Mouse (Mus musculus) brain, adult 2 months (tissue): ENCODE measurements around the gene Ppie.
"Not testable (repeated sequence)": the region's sequence is repeated elsewhere in the genome, so short reads cannot be mapped to it uniquely, and the experiment has no call there.

Experiments used
- DNase-seq: peaks from one replicate; pipeline ENCODE4 v3.0.0; 2011; ENCODE audit warnings: low read depth, low spot score

Gene Ppie

DNA sequence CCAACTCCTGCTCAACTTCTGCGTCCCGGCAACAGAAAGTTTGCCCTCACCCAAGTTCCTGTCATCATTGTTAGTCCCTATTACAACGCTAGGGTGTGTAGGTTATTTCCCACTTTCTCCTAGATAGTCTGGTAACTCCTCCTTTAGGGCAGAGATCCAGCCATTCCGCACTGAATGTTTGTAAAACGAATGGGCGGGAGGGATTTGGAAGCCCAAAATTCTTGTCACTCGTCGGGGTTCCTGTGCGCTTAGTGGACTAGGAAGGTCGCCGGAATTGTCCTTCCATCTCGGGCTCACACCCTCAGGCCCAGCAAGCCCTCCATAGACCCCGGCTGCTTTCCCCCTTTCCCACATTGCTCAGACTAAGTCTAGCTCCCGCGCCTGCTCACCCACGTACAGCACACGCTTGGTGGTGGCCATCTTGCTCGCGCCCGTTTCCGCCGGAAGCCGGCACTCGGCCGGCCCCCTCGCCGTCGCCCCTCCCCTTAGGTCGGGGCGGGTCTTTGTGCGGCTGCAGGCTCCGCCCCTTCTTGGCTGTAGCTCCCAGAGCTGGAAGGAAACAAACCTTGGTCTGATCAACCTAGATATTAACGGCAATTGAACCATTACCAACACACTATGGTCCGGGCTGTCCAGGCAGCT lies at the start of gene Ppie:
Ppie (minus strand) TSS at position 439 of the 642 bp plus-strand sequence.
- peak; percentile 94 for DNase-seq

DNA sequence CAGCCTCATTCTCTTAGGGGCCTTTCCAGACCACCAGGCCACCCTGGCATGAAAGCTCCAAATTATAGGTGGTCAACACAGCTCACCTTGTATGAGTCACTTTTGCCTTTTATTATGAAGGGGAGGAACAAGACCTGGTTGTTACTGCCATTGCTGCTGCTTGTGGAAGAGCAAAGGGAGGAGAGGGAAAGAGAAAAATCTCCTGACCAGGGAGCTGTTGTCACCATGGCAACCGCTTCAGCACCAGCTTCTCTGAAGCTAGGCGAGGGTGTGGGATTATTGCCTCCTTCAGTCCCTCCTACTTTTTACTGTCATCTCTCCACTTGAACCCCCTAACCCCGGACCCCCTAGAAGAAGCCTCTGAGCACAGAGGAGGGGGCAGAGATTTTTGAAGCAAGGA lies 45.1 kb upstream of the Ppie start:
- DNase-seq = peak; percentile 88

DNA sequence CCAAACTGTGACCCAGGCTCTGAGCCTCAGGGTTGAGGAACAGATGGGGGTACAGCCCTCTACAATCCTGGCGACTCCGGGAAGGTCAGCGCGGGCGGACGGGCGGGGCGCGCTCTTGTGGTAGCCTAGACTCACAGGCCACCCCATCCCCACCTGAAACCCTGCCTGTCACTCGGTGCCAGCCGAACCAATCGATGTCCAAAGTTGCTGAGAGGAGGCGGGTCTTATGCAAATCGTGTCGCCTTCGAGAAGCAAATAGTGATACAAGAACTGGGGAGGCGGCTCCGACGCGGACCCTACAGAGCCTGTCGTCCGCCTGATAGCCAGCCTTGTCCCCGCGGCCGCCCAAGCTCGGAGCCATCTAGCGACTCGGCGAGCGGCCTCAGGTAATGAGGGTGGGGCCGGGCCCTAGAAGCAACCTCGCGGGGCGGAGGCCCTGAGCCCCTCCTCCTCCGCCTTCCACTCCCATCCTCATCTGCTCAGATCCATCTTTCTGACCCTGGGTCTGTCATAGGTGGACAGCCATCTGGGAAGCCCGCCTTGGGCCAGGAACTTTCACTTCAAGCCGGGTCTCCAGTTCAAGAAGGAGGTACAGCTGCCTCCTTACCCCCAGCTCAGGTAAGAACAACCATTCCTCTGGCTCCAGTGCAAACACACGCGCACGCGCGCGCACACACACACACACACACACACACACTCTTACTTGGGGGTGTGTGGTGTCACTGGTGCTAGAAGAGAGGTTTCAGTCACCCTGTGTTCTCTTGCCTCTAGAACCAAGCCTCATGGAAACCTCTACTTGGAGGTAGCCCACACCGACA lies 43.7 kb upstream of the Ppie start:
- peak; percentile 98 for DNase-seq

DNA sequence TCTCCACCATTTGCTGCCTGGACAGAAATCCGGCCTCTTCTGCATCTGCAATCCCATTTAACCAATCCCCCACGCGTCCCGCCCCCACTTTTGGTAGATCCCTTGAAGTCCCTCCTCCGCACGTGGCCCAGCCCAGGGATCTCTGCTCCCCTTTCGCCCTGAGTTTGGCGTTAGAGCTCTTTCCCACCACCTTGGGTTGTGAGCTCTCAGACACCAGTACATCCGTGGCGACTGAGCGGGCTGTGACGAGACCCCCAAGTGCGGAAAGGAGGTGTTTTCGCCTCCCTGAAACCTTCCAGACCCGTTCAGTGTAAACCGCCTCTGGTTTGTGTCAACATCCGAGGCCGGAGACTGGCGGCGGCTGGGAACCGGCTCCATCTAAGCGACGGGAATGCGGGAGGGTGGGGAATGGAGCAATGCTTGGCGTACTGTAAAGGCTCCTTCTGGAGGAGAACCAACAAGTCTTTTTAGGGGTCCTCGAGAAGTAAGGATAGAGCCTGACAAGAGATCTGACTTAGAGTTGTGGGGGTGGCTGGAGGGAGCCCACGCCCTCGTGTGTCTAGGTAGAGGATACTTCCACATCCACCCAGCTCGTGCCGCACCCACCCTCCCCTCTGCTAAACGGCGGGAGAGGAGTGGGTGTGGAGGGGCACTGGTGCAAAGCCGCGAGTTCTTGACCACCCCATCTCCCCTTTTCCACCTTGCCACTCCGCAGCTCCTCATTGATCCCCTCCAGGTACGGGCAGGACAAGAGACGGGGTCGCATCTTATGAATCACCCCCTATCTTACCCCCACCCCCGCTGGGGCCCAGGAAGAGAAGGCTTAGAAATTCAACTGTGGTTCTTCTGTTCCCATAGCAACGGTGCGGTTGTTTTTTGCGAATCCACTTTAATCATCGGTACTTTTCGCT lies 42.8 kb upstream of the Ppie start, which contains the start of gene Hpcal4:
Hpcal4 (plus strand) TSS at position 900 of the 911 bp plus-strand sequence.
- DNase-seq = peak; percentile 80

DNA sequence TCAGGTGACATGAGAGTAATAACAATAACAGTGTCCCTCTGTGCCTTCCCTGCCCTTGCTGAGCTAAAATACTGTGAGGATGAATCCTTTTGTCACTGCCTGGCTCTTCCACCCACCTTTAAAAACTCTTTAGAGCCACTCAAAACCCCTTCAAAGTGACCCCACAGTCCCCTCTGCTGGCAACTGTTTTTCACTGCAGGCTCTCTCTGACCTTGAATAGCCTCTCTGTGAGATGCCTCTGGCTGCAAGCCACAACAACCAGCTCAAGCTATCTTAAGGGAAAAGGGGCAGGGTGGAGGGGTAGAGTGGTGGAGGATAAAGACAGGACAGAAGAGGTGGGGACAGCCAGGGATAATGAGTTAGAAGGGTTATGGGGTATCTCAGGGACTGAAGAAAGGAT lies 32.1 kb upstream of the Ppie start:
- DNase-seq = no peak

DNA sequence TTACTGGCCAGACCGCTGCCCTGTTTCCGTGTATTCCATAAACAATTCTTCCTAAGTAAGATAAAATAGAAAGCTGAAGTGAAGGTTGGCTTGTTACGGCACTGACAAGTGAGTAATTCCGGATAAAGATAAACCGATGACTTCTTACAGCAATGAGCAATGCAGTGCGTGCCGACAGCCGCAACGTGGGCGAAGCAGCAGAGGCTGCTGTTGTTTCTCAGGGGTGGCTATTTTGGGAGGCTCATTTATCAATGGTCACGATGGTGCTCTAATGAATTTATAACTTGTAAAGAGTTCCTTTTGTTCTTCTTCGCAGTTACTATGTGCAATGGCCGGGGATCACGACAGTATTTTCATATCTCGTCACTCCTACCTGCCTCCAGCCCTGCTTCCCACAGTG lies 24.4 kb upstream of the Ppie start:
- peak; percentile 86 for DNase-seq

DNA sequence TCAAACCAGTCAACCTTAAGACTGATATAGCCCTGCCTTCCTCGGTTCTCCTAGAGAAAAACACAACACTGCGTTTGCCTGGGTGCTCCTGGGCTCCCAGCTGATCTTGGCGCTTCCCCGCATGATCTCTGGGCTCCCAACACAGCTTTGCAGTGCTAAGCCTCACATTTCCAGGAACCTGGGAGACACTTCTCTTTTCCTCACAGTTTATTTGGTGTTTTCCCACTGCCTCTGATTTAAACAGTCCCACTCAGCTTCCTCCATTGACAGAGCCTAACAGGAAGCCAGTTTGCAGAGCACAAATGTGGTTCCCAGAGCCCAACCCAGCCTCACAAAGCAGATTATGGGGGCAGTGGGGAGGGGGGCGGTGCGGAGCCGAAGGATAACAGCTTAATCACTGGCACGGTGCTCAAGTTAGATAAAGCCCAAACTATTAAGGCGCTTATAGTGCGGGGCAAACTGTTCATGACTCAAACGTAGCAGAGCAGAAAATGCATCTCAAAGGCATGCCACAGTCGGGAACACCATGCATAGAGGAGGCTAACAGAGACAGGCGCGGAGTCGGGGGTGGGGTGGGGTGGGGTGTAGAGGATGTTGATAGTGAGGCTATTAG lies 22.7 kb upstream of the Ppie start:
- peak; percentile 70 for DNase-seq

DNA sequence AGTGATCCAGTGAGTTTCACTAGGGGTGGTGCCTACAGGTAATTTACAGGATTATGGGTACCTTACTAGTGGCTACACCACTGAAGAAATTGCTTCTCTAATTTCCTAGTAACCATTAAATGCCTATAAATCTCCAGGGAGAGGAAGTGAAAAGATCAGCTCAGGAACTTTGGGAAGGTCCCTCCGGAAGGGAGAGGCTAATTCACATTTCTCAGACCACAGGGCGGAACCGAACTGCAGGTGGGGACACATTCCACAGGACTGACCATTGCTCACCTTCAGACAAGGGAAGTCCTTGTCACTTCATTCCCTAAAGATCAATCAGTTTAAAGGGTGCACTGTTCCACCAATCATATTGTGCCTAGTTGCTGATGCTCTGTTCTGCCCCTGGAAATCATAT lies 21.5 kb upstream of the Ppie start:
- not testable (repeated sequence) for DNase-seq

DNA sequence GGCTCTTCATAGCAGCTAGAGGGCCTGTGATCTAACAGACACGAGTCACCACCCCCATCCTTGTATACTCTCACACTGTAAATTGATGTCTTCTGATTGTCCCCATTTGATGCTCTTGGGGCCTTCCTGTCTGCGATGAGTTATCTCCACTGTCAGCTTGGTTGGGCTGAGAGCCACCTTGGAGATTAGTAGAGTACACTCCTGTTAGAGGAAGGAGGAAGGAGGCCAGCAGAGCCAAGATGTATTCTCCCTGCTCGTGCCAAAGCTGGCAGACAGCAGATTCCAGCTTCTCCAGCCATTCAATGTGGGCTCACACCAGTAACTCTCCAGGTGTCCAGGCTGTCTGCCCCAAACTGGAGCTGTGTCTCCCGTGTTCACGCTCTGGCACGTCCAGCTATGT lies 20.8 kb upstream of the Ppie start:
- no peak for DNase-seq

DNA sequence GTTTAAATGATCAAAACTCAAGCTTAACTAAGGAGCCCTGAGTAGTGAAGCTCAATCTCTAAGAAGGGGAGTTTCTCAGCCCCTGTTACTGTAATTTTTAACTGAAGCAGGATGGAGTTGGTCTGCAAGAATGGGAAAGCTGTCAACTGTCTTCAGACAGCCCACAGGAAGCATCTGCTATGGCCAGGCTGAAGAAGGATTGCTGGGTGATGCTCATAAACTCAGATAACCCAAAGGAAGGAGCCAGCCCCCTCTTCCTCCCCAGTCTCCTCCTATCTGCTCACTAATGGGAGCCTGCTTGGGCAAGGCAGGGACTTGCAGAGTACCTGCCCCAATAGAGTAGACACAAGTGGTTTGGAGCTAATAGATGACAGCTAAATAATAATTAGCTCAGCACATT lies 16.1 kb upstream of the Ppie start:
- peak; percentile 15 for DNase-seq

DNA sequence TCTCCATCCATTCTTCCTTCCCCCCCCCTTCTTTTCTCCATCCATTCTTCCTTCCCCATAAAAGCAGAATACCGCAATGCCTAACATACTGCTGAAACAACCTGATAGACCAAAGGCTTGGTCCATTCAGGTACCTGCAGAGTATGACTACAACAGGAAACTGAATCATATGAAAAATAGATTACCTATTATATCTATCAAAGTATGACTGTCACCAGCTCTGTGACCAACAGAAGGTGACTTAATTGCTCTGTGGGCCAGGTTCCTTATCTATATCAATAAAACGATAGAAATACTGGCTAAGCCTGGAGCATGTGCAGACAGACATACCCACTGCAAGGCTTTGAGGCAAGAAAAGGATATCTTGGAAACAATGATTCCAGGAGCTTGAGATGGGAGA lies 15.7 kb upstream of the Ppie start:
- no peak for DNase-seq

DNA sequence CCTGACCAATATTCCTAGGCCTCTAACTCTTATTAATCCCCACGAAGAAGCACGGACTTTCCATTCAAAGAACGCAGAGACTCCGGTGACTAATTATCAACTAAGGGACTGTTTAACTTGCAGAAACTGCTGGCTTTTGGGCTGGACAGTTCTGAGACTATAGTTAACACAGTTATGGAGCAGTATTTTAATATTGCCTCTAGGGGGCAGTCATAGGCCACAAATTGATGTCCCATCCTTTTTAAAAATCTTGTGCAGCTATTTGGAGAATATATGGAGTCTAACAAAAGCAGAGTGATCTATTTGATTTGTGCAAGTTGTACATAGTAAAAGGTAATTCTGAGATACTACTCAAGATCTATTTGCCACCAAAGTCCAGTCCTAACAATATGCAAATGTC lies 15.3 kb upstream of the Ppie start:
- DNase-seq = peak; percentile 72

DNA sequence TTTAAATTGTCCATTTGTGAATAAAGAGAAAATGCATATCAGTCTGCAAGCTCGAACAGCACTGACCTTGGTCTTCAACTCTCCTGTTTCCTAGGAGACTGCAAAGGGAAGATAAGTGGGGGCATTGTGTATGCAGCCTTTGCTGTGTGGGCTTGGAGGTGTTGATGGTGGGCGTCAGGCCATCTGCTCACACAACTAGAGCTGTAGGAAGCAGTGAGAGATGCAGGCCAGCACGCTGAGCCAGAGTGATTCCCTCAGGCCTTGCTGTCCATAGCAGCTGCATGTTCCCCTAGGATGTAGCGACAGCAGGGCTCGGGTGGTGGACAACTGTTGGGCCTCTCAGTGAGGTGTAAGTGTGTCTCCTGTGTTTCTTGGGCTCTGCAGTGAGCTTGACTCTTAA lies 13.2 kb upstream of the Ppie start:
- DNase-seq = peak; percentile 92

DNA sequence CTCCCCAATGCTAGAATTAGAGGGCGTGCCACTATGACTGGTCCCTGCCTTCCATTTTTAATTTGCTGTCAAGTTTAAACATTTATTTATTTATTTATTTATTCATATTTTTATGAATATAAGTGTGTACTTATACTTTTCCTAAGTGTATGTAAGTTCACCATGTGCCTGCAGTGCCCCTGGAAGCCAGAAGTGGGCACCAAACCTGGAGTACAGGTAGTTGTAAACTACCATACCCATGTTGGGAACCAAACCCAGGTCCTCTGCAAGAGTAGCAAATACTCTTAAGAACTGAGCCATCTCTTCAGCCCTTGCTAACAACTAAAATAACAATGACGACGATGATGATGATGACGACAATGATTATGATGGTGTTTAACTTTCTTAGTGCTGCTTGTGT lies 12.3 kb upstream of the Ppie start:
- no peak for DNase-seq

DNA sequence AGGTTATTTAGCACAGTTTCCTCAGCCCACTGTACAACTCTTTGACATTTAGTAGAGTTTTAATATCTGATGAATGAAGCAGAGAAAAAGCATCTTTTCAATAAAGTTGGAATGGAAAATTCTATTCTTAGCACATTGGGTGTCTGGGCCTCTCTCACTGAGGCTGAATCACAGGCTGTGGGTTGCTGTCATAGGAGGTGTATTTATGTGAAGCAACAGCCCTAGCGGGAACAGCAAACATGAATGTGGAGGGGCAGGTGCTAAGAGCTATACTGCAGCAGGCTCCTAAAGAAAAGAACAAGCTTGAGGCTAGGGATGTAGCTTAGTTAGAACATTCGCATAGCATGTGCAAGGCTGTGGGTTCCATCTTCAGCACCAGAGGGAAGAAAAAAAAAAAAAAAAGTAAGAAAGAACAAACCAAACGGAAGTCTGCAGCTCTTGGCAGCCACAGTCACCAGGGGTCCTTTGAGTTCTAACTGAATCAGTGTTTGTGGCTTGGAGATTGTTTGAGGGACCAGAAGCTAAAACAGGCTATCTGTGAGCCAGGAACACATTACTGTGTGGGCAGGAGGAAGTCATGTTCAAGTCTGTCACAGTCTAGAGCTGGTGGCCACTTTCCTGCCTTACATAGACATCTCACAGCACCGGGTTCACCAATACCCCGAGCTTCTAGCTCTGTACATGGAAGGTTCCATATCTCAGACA lies 7.8 kb upstream of the Ppie start:
- peak; percentile 90 for DNase-seq

DNA sequence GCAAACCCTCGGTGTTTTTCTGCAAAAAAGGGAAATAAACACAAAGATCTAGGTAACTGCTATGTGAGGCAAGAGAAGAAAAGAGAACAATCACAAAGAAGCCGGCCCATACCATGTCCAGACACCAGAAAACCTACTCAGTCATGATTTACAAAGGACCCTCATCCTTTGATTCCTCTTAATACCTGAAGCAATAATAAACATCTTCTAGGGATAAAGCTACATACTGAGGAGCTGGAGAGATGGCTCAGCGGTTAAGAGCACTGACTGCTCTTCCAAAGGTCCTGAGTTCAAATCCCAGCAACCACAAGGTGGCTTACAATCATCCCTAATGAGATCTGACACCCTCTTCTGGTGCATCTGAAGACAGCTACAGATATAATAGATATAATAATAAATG lies 2.2 kb downstream of the Ppie start:
- no peak for DNase-seq

DNA sequence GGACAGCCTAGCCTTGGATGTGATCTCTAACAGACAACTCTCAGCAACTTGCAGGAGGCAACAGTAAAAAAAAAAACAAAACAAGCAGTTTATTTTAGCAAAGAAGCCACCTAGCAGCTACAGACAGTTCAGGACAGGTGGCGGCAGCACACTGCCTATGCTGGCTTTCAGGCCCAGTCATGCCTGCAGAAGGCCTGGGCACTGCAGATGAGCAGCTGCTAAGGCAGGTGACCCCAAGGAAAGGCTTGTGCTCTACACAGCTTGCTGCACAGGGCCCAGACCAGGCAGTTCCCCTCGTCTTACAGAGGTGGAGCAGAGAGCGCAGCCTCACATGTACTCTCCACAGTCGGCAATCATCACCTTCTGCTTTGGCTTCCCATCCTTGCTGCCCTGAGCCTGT lies 12.7 kb downstream of the Ppie start:
- DNase-seq = peak; percentile 42

DNA sequence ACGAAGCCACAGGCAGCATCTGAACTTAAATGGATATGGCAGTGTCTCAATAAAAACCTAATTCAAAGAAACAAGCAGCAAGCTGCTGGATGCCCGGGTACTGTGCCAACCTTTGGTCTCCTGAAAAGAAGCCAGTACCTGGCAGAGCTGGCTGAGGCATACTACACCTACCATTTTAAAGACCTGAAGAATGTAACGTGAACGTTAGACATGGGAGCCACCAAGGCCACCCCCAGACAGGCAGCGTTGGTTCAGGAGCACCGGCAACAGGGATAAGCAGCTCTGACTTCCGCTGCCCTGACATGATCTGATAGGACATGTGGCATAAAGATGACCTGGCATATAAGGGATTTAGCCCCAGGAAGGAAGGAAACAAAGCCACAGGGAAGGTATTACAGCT lies 13.1 kb downstream of the Ppie start:
- DNase-seq = peak; percentile 45

DNA sequence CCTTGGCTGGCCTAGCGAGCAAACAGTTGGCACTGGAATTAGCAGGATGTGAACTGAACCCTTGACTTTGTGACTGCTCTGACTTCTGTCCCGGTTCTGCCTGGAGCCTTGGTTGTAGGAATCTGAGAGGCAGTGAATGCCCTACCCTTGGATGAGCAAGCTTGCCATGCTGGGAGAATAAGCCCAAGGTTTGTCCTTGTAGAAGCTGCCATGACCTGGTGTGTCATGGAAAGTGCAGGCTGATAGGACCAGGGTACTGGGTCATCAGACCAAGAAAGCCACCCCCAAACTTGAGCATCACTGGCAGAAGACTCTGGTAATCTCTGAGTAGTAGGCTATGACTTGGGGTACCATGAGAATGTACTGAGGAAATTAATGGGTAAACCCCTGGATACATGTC lies 18.5 kb downstream of the Ppie start:
- DNase-seq = no peak

DNA sequence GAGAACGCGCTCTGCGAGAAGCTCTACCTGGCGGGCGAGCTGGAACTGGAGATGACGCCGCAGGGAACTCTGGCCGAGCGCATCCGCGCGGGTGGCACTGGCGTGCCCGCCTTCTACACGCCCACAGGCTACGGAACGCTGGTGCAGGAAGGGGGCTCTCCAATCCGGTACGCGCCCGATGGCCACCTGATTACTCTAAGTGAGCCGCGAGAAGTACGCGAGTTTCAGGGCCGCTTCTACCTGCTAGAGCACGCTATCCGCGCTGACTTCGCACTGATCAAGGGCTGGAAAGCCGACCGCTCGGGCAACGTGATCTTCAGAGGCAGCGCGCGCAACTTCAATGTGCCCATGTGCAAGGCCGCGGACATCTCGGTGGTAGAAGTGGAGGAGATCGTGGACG lies 23.1 kb downstream of the Ppie start:
- DNase-seq = peak; percentile 49

DNA sequence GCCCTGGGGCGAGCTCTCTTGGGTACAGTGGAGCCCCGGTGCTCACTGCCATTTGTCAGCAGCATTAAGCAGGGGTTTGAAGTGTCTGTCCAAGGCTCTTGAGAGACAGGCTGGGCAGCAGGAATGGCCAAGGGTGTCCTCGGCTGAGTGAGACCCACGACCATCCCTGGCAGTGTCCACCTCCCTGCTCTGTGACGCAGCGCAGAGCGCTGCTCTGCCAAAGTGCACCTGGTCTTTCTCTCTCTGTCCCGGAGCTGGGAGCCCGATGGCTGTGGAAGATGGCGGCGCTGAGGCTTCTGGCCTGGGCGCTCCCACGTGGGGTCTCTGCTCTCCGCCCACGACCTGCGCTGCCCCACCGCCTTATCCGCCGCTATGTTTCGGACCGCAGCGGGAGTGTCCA lies 23.7 kb downstream of the Ppie start, which contains the start of gene Oxct2b:
Oxct2b (plus strand) TSS at position 256 of the 400 bp plus-strand sequence.
- no peak for DNase-seq
